Mouse (Mus musculus) small intestine, adult 2 months (tissue): Measurements from ENCODE around the gene Acaca. TPM values are rescaled to one million over a fixed set of nuclear protein-coding genes. Genes with fewer than 3 reads are reported as not detected.
"Not testable (repeated sequence)": the region's sequence is repeated elsewhere in the genome, so short reads cannot be mapped to it uniquely, and the experiment has no call there.

Experiments used
- H3K27ac ChIP-seq: fragments of 200-500 bp; 2 replicates; pipeline ENCODE4 v1.5.1; 2012; ENCODE audit warnings: low read depth, low read length, control low read depth, inconsistent platforms; ENCODE audit not compliant: insufficient read depth
- H3K27me3 ChIP-seq: fragments of 200-500 bp; 2 replicates; pipeline ENCODE4 v1.6.1; 2012; ENCODE audit warnings: mild to moderate bottlenecking, moderate library complexity, low read length, inconsistent platforms; ENCODE audit not compliant: control insufficient read depth, insufficient read depth
- H3K36me3 ChIP-seq: fragments of 200-500 bp; 2 replicates; pipeline ENCODE4 v1.6.1; 2012; ENCODE audit warnings: mild to moderate bottlenecking, low read length, control low read depth, inconsistent platforms; ENCODE audit not compliant: control insufficient read depth, insufficient read depth
- H3K4me1 ChIP-seq: fragments of 200-500 bp; 2 replicates; pipeline ENCODE4 v1.6.1; 2012; ENCODE audit warnings: low read length, inconsistent platforms, mixed read lengths; ENCODE audit not compliant: control insufficient read depth, insufficient read depth, insufficient read length
- H3K4me3 ChIP-seq: fragments of 200-500 bp; 2 replicates; pipeline ENCODE4 v1.5.1; 2012; ENCODE audit warnings: low read depth, mild to moderate bottlenecking, control low read depth, inconsistent platforms, low read length, moderate library complexity
- CTCF ChIP-seq: fragments of 200-500 bp; IDR thresholded peaks from 2 replicates; pipeline ENCODE4 v1.5.1; 2012; ENCODE audit warnings: low read depth, mild to moderate bottlenecking, control low read depth, inconsistent platforms, low read length, moderate library complexity, mixed read lengths; ENCODE audit not compliant: insufficient replicate concordance, insufficient read length; ENCODE audit errors: extremely low read depth
- POLR2A ChIP-seq: fragments of 200-500 bp; IDR thresholded peaks from 2 replicates; pipeline ENCODE4 v1.6.1; 2012; ENCODE audit warnings: low read depth, mild to moderate bottlenecking, control low read depth, inconsistent platforms, low read length, moderate library complexity
- WGBS: fragments of 180-500 bp; shearing (Covaris S2); methylation state at CpG from one replicate; pipeline ENCODE4 v1.1.7; 2018; 5-methylcytosine and 5-hydroxymethylcytosine counted together
- polyA plus RNA-seq: library from polyadenylated mRNA; depleted of rRNA; stranded (reverse); fragments of >200 nt; gene quantifications from 2 replicates; pipeline ENCODE4 v1.2.3, GENCODE M21; 2012

Gene Acaca
- polyA plus RNA-seq, 1 experiment: 4.0 TPM

- 94% methylated on average over 6 of the region's 6 CpGs for WGBS
- peaks cover 28% of the 10 kb centered on the region for H3K36me3 ChIP-seq
- TF ChIP-seq POLR2A: no peak
- no peak for TF ChIP-seq CTCF
Observed at GRCm38 (mm10) chr11:84383891-84384290, 254.4 kb downstream of the Acaca start.

GRCm38 (mm10) chr11:84389332-84389731, 259.9 kb downstream of the Acaca start:
- Histone ChIP-seq H3K27me3 (no peaks in the 10 kb centered on the region), H3K4me1 (no peaks in the 10 kb centered on the region), H3K27ac (no peak overlapping the region), H3K4me3 (no peak overlapping the region), H3K36me3 (peaks cover 8% of the 10 kb centered on the region)
- TF ChIP-seq POLR2A (no peak), CTCF (no peak)
- WGBS: 49% methylated on average over 6 of the region's 6 CpGs

More at GRCm38 (mm10) chr11:84383891-84384290, 254.4 kb downstream of the Acaca start:
- H3K4me1 ChIP-seq: no peaks in the 10 kb centered on the region
- no peak overlapping the region for H3K4me3 ChIP-seq
- H3K27me3 ChIP-seq: no peaks in the 10 kb centered on the region
- no peak overlapping the region for H3K27ac ChIP-seq

- Histone ChIP-seq H3K4me3 (no peak overlapping the region), H3K4me1 (no peaks in the 10 kb centered on the region), H3K27ac (no peak overlapping the region), H3K36me3 (peaks cover 5% of the 10 kb centered on the region), H3K27me3 (no peaks in the 10 kb centered on the region)
- 91% methylated on average over 8 of the region's 8 CpGs for whole genome bisulfite sequencing
- TF ChIP-seq CTCF (no peak), POLR2A (no peak)
Observed at GRCm38 (mm10) chr11:84391126-84391525, 261.7 kb downstream of the Acaca start.

GRCm38 (mm10) chr11:84392066-84392465, 262.6 kb downstream of the Acaca start:
- not testable (repeated sequence) for H3K36me3 ChIP-seq

GRCm38 (mm10) chr11:84393571-84393970, 264.1 kb downstream of the Acaca start:
- no peak overlapping the region for H3K27ac ChIP-seq
- WGBS: 70% methylated on average over 7 of the region's 7 CpGs
- H3K4me3 ChIP-seq: no peak overlapping the region
- H3K27me3 ChIP-seq: no peaks in the 10 kb centered on the region
- peaks cover 19% of the 10 kb centered on the region for H3K36me3 ChIP-seq
- no peaks in the 10 kb centered on the region for H3K4me1 ChIP-seq
- no peak for TF ChIP-seq POLR2A
- TF ChIP-seq CTCF: no peak

More at GRCm38 (mm10) chr11:84392066-84392465, 262.6 kb downstream of the Acaca start:
- H3K4me3 ChIP-seq, H3K4me1 ChIP-seq, H3K27me3 ChIP-seq, H3K27ac ChIP-seq: not testable (repeated sequence)
- 84% methylated on average over 7 of the region's 7 CpGs for WGBS
- peak; percentile 38; the same call in 1 of the 2 replicates for TF ChIP-seq CTCF

GRCm38 (mm10) chr11:84395010-84395409, 265.5 kb downstream of the Acaca start:
- 68% methylated on average over 1 of the region's 1 CpGs for WGBS
- TF ChIP-seq CTCF (no peak), POLR2A (no peak)
- no peak overlapping the region for H3K4me3 ChIP-seq

GRCm38 (mm10) chr11:84406733-84407132, 277.3 kb downstream of the Acaca start:
- Histone ChIP-seq H3K27ac (no peak overlapping the region), H3K27me3 (no peaks in the 10 kb centered on the region), H3K36me3 (no peaks in the 10 kb centered on the region; the same call in 1 of the 2 replicates), H3K4me1 (no peaks in the 10 kb centered on the region), H3K4me3 (no peak overlapping the region)
- TF ChIP-seq POLR2A (no peak), CTCF (no peak)
- 97% methylated on average over 4 of the region's 4 CpGs for WGBS

More at GRCm38 (mm10) chr11:84395010-84395409, 265.5 kb downstream of the Acaca start:
- H3K27me3 ChIP-seq: no peaks in the 10 kb centered on the region
- no peaks in the 10 kb centered on the region for H3K4me1 ChIP-seq
- no peak overlapping the region for H3K27ac ChIP-seq
- H3K36me3 ChIP-seq: peaks cover 21% of the 10 kb centered on the region

GRCm38 (mm10) chr11:84410383-84410782, 280.9 kb downstream of the Acaca start:
- H3K4me3 ChIP-seq: no peak overlapping the region
- no peaks in the 10 kb centered on the region for H3K27me3 ChIP-seq
- no peaks in the 10 kb centered on the region for H3K36me3 ChIP-seq
- no peak overlapping the region for H3K27ac ChIP-seq
- TF ChIP-seq POLR2A (no peak), CTCF (no peak)
- 57% methylated on average over 4 of the region's 4 CpGs for WGBS
- H3K4me1 ChIP-seq: no peaks in the 10 kb centered on the region
